Mouse (Mus musculus): ENCODE results near the gene 1700088E04Rik.

GRCm38 (mm10) chr15:79079567-79079966, 61.5 kb downstream of the 1700088E04Rik start:
- TF ChIP-seq CTCF (IDR thresholded peaks at IDR 0.05) (no peak), EP300 (IDR thresholded peaks at IDR 0.05) (no peak)
